Mouse (Mus musculus): ENCODE measurements at regions not wholly inside any gene's neighbourhood (a gene's known extent, or its start where the extent isn't known, plus 50 kb on each side); places are given as distances from the start of the nearest gene placed in this dataset.

GRCm38 (mm10) chr16:77444647-77445046 lies 157.2 kb downstream of the Gm11146 start:
- DNase-seq: no peak

- DNase-seq: no peak
Measured at GRCm38 (mm10) chr16:77444006-77444405, 157.9 kb downstream of the Gm11146 start.

GRCm38 (mm10) chr16:77443318-77443717 lies 158.6 kb downstream of the Gm11146 start:
- no peak for DNase-seq

GRCm38 (mm10) chr16:77442866-77443265 lies 159.0 kb downstream of the Gm11146 start:
- no peak for DNase-seq

- DNase-seq: no peak
Measured at GRCm38 (mm10) chr16:77431345-77431744, 170.5 kb downstream of the Gm11146 start.

GRCm38 (mm10) chr16:77422385-77423363 lies 179.2 kb downstream of the Gm11146 start:
- no peak for DNase-seq

GRCm38 (mm10) chr16:77421591-77422024 lies 180.3 kb downstream of the Gm11146 start:
- DNase-seq: peak; percentile 5

GRCm38 (mm10) chr16:77421001-77421400 lies 180.9 kb downstream of the Gm11146 start:
- no peak for DNase-seq

- no peak for DNase-seq
Measured at GRCm38 (mm10) chr16:77420136-77420860, 181.6 kb downstream of the Gm11146 start.

GRCm38 (mm10) chr16:77419116-77419735 lies 182.7 kb downstream of the Gm11146 start:
- no peak for DNase-seq

- DNase-seq: no peak
Measured at GRCm38 (mm10) chr16:77418486-77418885, 183.4 kb downstream of the Gm11146 start.

- DNase-seq: peak; percentile 3
Measured at GRCm38 (mm10) chr16:77417791-77418190, 184.1 kb downstream of the Gm11146 start.

- no peak for DNase-seq
Measured at GRCm38 (mm10) chr16:77414562-77414961, 187.3 kb downstream of the Gm11146 start.

- no peak for DNase-seq
Measured at GRCm38 (mm10) chr16:77409168-77409567, 192.7 kb downstream of the Gm11146 start.

- DNase-seq: no peak
Measured at GRCm38 (mm10) chr16:77406999-77407398, 194.9 kb downstream of the Gm11146 start.

GRCm38 (mm10) chr16:77405859-77406258 lies 196.0 kb downstream of the Gm11146 start:
- DNase-seq: no peak

- peak; percentile 8 for DNase-seq
Measured at GRCm38 (mm10) chr16:77405181-77405818, 196.6 kb downstream of the Gm11146 start.

- DNase-seq: no peak
Measured at GRCm38 (mm10) chr16:77402711-77403280, 199.1 kb downstream of the Gm11146 start.

- DNase-seq: no peak
Measured at GRCm38 (mm10) chr16:77401185-77401943, 200.5 kb downstream of the Gm11146 start.

- peak; percentile 25 for DNase-seq
Measured at GRCm38 (mm10) chr16:77400276-77400891, 201.5 kb downstream of the Gm11146 start.

GRCm38 (mm10) chr16:77399846-77400275 lies 202.0 kb downstream of the Gm11146 start:
- no peak for DNase-seq
